Mouse (Mus musculus): Measurements from ENCODE around the gene Pds5a.
"Not testable (repeated sequence)": the region's sequence is repeated elsewhere in the genome, so short reads cannot be mapped to it uniquely, and the experiment has no call there.

Gene Pds5a

DNA sequence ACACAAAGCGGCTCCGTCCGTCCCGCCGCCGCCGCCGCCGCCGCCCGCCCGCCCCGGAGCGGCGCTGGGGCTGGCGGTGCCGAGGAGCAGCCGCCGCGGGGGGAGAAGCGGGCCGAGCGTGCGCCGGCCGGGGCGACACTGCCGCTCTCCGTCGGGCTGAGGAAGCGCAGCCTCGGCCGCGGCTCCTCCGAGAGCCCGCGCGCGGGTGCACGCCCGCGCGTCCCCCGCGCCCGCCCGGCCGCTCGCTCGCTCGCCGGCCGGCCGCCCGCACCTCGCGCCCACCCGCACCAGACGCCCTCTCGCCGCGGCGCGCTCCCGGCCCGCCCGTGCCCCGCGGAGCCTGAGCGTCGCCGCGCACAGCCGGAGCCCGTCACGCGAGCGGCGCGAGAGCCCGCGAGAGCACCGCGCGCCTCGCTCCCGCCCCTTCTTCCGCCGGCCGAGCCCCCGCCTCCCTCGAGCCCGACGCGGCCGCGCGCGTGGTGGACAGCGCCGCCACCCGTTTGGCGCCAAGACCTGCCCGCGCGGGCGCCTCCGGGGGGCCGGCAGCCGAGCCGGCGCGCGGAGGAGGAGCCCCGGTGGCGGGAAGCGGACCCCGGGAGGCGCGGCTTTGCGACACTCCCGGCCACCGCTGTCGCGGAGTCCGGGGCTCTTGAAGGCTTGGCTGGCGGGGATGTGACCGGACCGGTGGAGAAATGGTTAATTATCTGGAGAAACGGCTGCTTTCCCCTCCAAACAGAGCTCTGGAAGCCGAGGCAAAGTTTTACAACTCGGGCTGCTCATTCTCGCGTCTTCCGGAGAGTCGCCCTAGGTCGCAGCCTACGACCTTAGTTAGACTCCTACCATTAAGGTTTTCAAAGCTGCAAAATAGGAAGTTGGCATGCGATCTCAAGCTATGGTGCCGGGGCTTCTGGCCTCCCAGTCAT lies at the start of gene Pds5a:
TSS of gene Pds5a (minus strand) at position 438 of the 923 bp plus-strand sequence.
- peak; percentile 60 to 72 for DNase-seq (ENCODE audit: low spot score in 2 of 2)

GRCm38 (mm10) chr5:65746908-65747307 lies 48.8 kb upstream of the Pds5a start:
- DNase-seq (ENCODE audit: low spot score in 2 of 2): no peak

- no peak for DNase-seq (ENCODE audit: low spot score in 2 of 2)
Measured at GRCm38 (mm10) chr5:65739366-65739765, 41.3 kb upstream of the Pds5a start.

- no peak for DNase-seq (ENCODE audit: low spot score in 2 of 2)
Measured at GRCm38 (mm10) chr5:65735601-65736000, 37.5 kb upstream of the Pds5a start.

GRCm38 (mm10) chr5:65731173-65732007 lies 33.3 kb upstream of the Pds5a start:
- no peak for DNase-seq (ENCODE audit: low spot score in 2 of 2)

DNA sequence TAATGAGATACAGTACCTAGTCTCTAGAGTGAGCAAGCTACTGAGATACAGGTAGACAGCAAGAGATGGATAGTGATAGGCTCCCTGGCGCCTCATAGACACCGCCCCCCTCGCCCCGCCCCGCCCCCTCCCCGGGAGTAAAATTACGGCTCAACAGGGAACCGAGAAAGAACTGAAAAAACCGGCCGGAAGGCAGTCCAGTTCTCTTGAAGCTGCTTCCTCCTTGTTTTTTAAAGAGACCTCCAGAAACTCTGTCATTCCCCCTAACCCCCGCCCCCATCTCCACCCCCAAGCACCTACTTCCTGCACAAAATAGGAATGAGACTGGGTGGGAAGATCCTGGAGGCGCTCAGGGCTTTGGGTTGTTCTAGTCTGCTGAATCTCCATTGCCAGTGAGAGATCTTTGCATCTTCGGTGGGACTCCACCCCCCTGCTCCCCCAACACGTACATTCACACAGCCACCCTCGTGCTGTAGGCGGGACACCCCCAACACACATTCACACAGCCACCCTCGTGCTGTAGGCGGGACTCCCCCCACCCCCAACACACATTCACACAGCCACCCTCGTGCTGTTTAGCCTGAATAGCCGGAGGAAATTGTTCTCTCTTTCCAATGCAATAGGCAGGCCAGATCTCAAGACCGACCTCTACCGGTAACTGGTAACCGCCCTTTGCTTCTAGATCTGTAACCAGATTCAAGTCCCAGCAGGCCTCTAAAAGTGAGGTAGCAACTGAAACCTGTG lies 26.4 kb upstream of the Pds5a start:
- peak; percentile 5 to 23 for DNase-seq (ENCODE audit: low spot score in 2 of 2)

DNA sequence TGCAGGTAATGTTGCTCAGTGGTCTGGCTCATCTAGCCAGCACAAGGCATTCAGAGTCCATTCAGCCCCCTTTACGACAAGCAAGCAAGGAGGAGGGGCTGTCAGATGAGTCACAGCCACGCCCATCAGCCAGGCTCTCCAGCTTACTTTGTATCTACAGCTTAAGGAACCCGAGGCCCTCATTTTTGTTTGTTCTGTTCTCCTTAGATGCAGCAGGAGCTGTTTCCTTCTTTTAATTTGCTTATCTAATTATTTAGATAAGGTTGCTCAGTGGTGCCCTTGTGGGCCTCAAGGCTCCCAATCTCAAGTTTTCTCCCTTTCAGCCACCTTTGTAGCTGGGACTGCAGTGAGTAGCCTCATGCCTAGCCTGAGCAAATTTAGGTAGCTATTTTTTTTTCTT lies 20.3 kb upstream of the Pds5a start:
- no peak for DNase-seq (ENCODE audit: low spot score in 2 of 2)

DNA sequence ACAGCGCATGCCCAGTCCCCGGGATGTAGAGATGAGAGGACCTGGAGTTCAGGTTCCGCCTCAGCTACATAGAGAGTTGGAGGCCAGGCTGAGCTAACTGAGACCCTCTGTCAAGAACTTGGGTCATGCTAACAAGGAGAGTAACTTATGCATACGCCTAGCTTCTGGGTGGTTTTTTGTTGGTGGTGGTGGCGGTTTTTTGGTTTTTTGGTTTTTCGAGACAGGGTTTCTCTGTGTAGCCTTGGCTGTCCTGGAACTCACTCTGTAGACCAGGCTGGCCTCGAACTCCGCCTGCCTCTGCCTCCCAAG lies 19.8 kb upstream of the Pds5a start:
- DNase-seq (ENCODE audit: low spot score in 2 of 2): not testable (repeated sequence)

DNA sequence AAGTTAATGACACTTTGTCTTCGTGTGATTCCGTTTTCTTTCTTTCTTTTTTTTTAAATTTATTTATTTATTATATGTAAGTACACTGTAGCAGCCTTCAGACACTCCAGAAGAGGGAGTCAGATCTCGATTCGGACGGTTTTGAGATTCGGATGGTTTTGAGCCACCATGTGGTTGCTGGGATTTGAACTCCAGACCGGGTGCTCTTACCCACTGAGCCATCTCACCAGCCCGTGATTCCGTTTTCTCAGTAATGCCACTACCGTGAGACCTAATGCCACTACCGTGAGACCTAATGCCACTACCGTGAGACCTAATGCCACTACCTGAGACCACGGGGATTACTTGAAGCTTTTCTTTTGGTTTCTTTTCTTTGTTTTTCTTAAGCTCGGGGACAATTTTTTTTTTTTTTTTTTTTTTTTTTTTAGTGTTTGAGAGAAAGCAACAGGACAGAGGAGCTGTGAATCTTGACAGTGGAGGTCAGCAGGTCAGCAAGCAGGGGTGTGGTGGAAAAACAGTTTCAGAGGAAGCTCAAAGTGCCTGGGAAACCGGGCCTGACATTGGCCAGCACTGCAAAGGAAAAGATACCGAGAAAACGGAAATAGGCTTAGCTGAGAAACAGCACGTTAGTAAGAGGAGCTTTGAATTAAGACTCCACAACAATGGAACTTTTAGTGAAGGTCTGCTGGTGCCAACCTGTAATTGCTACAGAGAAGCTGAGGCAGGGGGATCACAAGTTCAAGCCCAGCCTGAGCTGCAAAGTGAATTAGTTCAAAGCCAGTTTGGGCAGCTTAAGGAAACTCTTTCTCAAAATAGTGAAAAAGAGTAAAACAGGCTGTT lies 19.2 kb upstream of the Pds5a start:
- no peak for DNase-seq (ENCODE audit: low spot score in 2 of 2)

DNA sequence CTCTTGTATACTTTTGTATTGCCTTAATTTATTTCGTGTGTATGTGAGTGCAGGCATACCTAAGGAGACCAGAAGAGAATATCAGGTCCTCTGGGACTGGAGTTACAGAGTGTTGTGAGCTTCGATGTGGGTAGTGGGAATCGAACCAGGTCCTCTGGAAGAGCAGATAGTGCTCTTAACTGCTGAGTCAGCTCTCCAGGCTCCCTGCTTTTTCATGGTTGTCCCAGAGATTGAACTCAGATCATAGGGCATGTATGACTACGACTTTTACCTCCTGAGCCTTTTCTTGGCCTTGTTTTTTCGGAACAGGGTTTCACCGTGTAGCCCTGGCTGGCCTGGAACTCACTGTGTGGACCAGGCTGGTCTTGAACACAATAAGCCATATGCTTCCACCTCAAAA lies 17.0 kb upstream of the Pds5a start:
- no peak for DNase-seq (ENCODE audit: low spot score in 2 of 2)

- no peak for DNase-seq (ENCODE audit: low spot score in 2 of 2)
Measured at GRCm38 (mm10) chr5:65711463-65711862, 13.4 kb upstream of the Pds5a start.

DNA sequence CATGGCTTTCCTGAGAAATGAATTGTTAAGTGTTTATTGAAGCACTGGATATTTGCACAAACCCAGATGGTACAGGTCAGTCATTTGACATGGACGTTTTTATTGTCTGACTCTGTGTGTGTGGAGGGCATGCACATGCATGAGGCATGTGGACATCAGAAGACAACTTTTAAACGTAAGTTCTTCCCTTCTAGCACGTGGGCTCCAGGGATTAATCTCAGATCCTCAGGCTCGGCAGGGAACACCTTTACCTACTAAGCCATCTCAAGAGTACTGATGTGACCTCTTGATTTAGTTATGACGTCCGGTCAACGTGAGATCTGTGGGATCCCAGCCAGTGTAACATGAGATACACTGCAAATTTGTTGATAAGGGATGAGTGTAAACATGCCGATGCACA lies 12.2 kb upstream of the Pds5a start:
- DNase-seq (ENCODE audit: low spot score in 2 of 2): no peak

GRCm38 (mm10) chr5:65706979-65707378 lies 8.9 kb upstream of the Pds5a start:
- no peak for DNase-seq (ENCODE audit: low spot score in 2 of 2)

GRCm38 (mm10) chr5:65706171-65706570 lies 8.1 kb upstream of the Pds5a start:
- DNase-seq (ENCODE audit: low spot score in 2 of 2): no peak

DNA sequence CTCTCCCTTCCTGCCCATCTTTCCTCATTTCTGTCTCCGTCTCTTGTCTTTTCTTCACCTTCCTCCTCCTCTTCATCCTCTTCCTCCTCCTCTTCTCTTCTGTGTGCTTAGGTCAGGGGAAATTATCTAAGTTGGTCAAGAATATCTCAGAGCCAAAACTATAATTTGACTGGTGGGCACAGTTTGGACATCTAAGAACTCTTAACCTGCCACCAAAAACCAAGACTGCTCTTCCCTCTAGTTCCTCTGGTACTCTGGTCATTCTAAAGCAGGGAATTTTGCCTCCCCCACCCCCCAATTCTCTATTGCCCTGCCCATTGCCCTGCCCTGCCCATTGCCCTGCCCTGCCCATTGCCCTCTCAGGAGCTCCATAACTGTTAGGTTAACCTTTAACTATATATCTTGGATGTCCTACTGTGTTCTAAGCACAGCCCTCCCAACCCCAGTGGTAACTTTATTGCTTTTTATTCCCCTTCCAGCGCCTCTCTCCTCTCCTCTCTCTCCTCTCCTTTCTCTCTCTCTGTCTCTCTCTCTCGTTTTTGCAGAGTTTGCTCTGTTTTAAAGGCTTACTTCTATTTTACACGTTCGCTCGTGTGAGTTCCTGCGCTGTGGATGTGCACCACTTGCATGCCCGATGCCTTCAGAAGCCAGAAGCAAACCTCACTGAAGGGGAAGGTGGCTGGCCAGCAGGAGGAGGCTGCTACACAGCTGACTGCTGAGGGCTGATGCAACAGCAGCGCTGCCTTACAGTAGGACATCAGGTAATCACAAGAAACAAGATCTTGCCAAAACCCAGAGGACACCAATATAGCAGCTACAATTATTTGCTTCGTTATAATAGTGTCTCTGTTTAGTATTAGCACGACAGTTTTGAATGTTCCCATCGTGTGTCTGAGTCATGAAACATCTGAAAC lies 6.9 kb upstream of the Pds5a start:
- no peak for DNase-seq (ENCODE audit: low spot score in 2 of 2)

- DNase-seq (ENCODE audit: low spot score in 2 of 2): no peak
Measured at GRCm38 (mm10) chr5:65703261-65703660, 5.2 kb upstream of the Pds5a start.

DNA sequence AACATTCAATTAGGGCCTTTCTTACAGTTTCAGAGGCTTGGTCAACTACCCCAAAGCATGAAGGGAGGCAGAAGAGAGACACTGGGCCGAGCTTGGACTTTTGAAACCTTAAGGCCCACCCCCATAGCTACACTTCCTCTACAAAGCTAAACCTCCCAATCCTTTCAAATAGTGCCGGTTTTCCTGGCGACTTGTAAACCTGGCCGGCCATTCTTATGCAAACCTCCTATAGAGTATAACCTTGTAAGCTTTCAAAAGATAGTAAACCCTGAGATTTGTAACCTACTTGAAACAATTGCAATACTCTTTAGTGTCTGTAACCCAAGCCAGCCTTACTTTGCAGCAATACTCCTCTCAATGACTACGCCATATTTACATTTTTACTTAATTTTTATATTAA lies 2.0 kb upstream of the Pds5a start:
- DNase-seq (ENCODE audit: low spot score in 2 of 2): no peak

GRCm38 (mm10) chr5:65699146-65699545 lies 1.1 kb upstream of the Pds5a start:
- no peak for DNase-seq (ENCODE audit: low spot score in 2 of 2)

DNA sequence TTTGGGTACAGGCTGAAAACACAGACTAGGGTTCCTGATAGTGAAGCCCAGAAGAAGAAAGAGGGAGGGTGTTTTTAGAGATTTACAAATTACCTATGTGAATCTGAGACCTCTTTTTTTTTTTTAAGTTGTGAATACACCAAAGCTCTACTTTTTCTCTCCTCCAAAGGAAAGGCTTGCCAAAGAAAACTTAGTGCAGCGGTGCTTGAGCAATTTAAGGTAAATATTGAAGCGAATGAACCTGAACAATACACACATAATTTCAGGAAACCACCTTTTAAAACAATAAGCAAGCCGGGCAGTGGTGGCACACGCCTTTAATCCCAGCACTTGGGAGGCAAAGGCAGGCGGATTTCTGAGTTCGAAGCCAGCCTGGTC lies 675 bp upstream of the Pds5a start:
- DNase-seq (ENCODE audit: low spot score in 2 of 2): no peak

DNA sequence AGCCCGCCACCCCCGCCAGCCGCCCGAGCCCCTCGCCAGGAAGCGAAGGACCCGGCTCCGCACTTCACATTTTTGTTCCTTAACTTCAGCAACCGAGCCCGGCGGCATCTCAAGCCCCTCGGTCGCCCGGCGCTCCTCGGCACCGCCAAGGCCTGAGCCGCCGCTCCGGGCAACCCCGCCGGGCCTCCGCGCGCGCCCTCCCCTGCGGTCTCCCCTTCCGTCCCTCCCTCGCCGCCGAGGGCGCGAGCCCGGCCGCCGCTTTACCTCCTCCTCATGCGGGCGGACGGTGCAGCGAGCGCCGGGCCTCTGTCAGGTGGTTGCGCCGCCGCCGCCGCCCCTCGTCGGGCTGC lies 612 bp downstream of the Pds5a start:
- DNase-seq (ENCODE audit: low spot score in 2 of 2): no peak
